Mouse (Mus musculus): ENCODE data around the gene Itpr1. TPM values are rescaled to one million over a fixed set of nuclear protein-coding genes. Genes with fewer than 3 reads are reported as not detected.

The Itpr1 gene
- polyA plus RNA-seq, 1 experiment from 2014 or later: 5.5 TPM

- Histone ChIP-seq H3K27ac (replicated peaks; ENCODE audit: low read depth, low read length) (no peak overlapping the region), H3K27me3 (ENCODE audit: control insufficient read depth, insufficient read depth, low read length) (no peaks in the 10 kb centered on the region), H3K4me3 (replicated peaks; ENCODE audit: low read depth, low read length) (no peak overlapping the region), H3K4me1 (ENCODE audit: control insufficient read depth, insufficient read depth, low read length) (no peaks in the 10 kb centered on the region), H3K4me2 (ENCODE audit: low read length) (no peak overlapping the region), H3K36me3 (ENCODE audit: control insufficient read depth, insufficient read depth, low read length) (no peaks in the 10 kb centered on the region), H3K9me3 (ENCODE audit: control insufficient read depth, low read length) (no peaks in the 10 kb centered on the region), H3K9ac (replicated peaks; ENCODE audit: low read length) (no peak overlapping the region)
- 98% methylated on average over 5 of the region's 5 CpGs for WGBS
- DNase-seq (no peak), ATAC-seq (ENCODE audit: low FRiP score, low TSS enrichment) (no peak)
Measured at GRCm38 (mm10) chr6:108408726-108409125, 195.8 kb downstream of the Itpr1 start.

- no peak overlapping the region for H3K27ac ChIP-seq (replicated peaks; ENCODE audit: low read depth, low read length)
- 88% methylated on average over 16 of the region's 16 CpGs for WGBS
Measured at GRCm38 (mm10) chr6:108410771-108411170, 197.9 kb downstream of the Itpr1 start.

GRCm38 (mm10) chr6:108411201-108411600, 198.3 kb downstream of the Itpr1 start:
- no peak overlapping the region for H3K4me3 ChIP-seq (replicated peaks; ENCODE audit: low read depth, low read length)
- DNase-seq: no peak
- H3K4me1 ChIP-seq (ENCODE audit: control insufficient read depth, insufficient read depth, low read length): no peaks in the 10 kb centered on the region
- no peak overlapping the region for H3K27ac ChIP-seq (replicated peaks; ENCODE audit: low read depth, low read length)
- WGBS: 91% methylated on average over 4 of the region's 4 CpGs
- no peaks in the 10 kb centered on the region for H3K9me3 ChIP-seq (ENCODE audit: control insufficient read depth, low read length)
- no peak overlapping the region for H3K4me2 ChIP-seq (ENCODE audit: low read length)
- ATAC-seq (ENCODE audit: low FRiP score, low TSS enrichment): no peak
- no peak overlapping the region for H3K9ac ChIP-seq (replicated peaks; ENCODE audit: low read length)
- H3K36me3 ChIP-seq (ENCODE audit: control insufficient read depth, insufficient read depth, low read length): no peaks in the 10 kb centered on the region
- H3K27me3 ChIP-seq (ENCODE audit: control insufficient read depth, insufficient read depth, low read length): no peaks in the 10 kb centered on the region

More at GRCm38 (mm10) chr6:108410771-108411170, 197.9 kb downstream of the Itpr1 start:
- ATAC-seq (ENCODE audit: low FRiP score, low TSS enrichment): no peak
- Histone ChIP-seq H3K4me3 (replicated peaks; ENCODE audit: low read depth, low read length) (no peak overlapping the region), H3K9me3 (ENCODE audit: control insufficient read depth, low read length) (no peaks in the 10 kb centered on the region), H3K4me1 (ENCODE audit: control insufficient read depth, insufficient read depth, low read length) (no peaks in the 10 kb centered on the region), H3K9ac (replicated peaks; ENCODE audit: low read length) (no peak overlapping the region), H3K36me3 (ENCODE audit: control insufficient read depth, insufficient read depth, low read length) (no peaks in the 10 kb centered on the region), H3K4me2 (ENCODE audit: low read length) (no peak overlapping the region), H3K27me3 (ENCODE audit: control insufficient read depth, insufficient read depth, low read length) (no peaks in the 10 kb centered on the region)
- DNase-seq: no peak

GRCm38 (mm10) chr6:108413006-108413405, 200.1 kb downstream of the Itpr1 start:
- 94% methylated on average over 8 of the region's 8 CpGs for WGBS
- ATAC-seq (ENCODE audit: low FRiP score, low TSS enrichment): no peak

GRCm38 (mm10) chr6:108413593-108413992, 200.7 kb downstream of the Itpr1 start:
- 95% methylated on average over 9 of the region's 9 CpGs for WGBS
- H3K4me3 ChIP-seq (replicated peaks; ENCODE audit: low read depth, low read length): no peak overlapping the region
- no peaks in the 10 kb centered on the region for H3K9me3 ChIP-seq (ENCODE audit: control insufficient read depth, low read length)
- no peak overlapping the region for H3K9ac ChIP-seq (replicated peaks; ENCODE audit: low read length)
- no peaks in the 10 kb centered on the region for H3K4me1 ChIP-seq (ENCODE audit: control insufficient read depth, insufficient read depth, low read length)
- no peak overlapping the region for H3K4me2 ChIP-seq (ENCODE audit: low read length)
- H3K27ac ChIP-seq (replicated peaks; ENCODE audit: low read depth, low read length): no peak overlapping the region
- DNase-seq: no peak
- no peaks in the 10 kb centered on the region for H3K36me3 ChIP-seq (ENCODE audit: control insufficient read depth, insufficient read depth, low read length)
- no peak for ATAC-seq (ENCODE audit: low FRiP score, low TSS enrichment)
- no peaks in the 10 kb centered on the region for H3K27me3 ChIP-seq (ENCODE audit: control insufficient read depth, insufficient read depth, low read length)

More at GRCm38 (mm10) chr6:108413006-108413405, 200.1 kb downstream of the Itpr1 start:
- DNase-seq: no peak
- Histone ChIP-seq H3K9me3 (ENCODE audit: control insufficient read depth, low read length) (no peaks in the 10 kb centered on the region), H3K27ac (replicated peaks; ENCODE audit: low read depth, low read length) (no peak overlapping the region), H3K36me3 (ENCODE audit: control insufficient read depth, insufficient read depth, low read length) (no peaks in the 10 kb centered on the region), H3K4me1 (ENCODE audit: control insufficient read depth, insufficient read depth, low read length) (no peaks in the 10 kb centered on the region), H3K27me3 (ENCODE audit: control insufficient read depth, insufficient read depth, low read length) (no peaks in the 10 kb centered on the region), H3K4me3 (replicated peaks; ENCODE audit: low read depth, low read length) (no peak overlapping the region), H3K9ac (replicated peaks; ENCODE audit: low read length) (no peak overlapping the region), H3K4me2 (ENCODE audit: low read length) (no peak overlapping the region)

- DNase-seq (no peak), ATAC-seq (ENCODE audit: low FRiP score, low TSS enrichment) (no peak)
- WGBS: 91% methylated on average over 4 of the region's 4 CpGs
- Histone ChIP-seq H3K4me2 (ENCODE audit: low read length) (no peak overlapping the region), H3K9me3 (ENCODE audit: control insufficient read depth, low read length) (no peaks in the 10 kb centered on the region), H3K4me3 (replicated peaks; ENCODE audit: low read depth, low read length) (no peak overlapping the region), H3K27me3 (ENCODE audit: control insufficient read depth, insufficient read depth, low read length) (no peaks in the 10 kb centered on the region), H3K36me3 (ENCODE audit: control insufficient read depth, insufficient read depth, low read length) (no peaks in the 10 kb centered on the region), H3K9ac (replicated peaks; ENCODE audit: low read length) (no peak overlapping the region), H3K4me1 (ENCODE audit: control insufficient read depth, insufficient read depth, low read length) (no peaks in the 10 kb centered on the region), H3K27ac (replicated peaks; ENCODE audit: low read depth, low read length) (no peak overlapping the region)
Measured at GRCm38 (mm10) chr6:108415847-108416246, 203.0 kb downstream of the Itpr1 start.

GRCm38 (mm10) chr6:108417508-108417907, 204.6 kb downstream of the Itpr1 start:
- DNase-seq (peak; percentile 87), ATAC-seq (ENCODE audit: low FRiP score, low TSS enrichment) (peak; percentile 85)
- Histone ChIP-seq H3K27me3 (ENCODE audit: control insufficient read depth, insufficient read depth, low read length) (no peaks in the 10 kb centered on the region), H3K4me1 (ENCODE audit: control insufficient read depth, insufficient read depth, low read length) (no peaks in the 10 kb centered on the region), H3K9ac (replicated peaks; ENCODE audit: low read length) (no peak overlapping the region), H3K9me3 (ENCODE audit: control insufficient read depth, low read length) (no peaks in the 10 kb centered on the region), H3K4me3 (replicated peaks; ENCODE audit: low read depth, low read length) (no peak overlapping the region), H3K36me3 (ENCODE audit: control insufficient read depth, insufficient read depth, low read length) (no peaks in the 10 kb centered on the region), H3K4me2 (ENCODE audit: low read length) (no peak overlapping the region), H3K27ac (replicated peaks; ENCODE audit: low read depth, low read length) (no peak overlapping the region)
- WGBS: 43% methylated on average over 8 of the region's 8 CpGs

GRCm38 (mm10) chr6:108418218-108418617, 205.3 kb downstream of the Itpr1 start:
- 95% methylated on average over 7 of the region's 7 CpGs for WGBS
- Histone ChIP-seq H3K4me3 (replicated peaks; ENCODE audit: low read depth, low read length) (no peak overlapping the region), H3K27ac (replicated peaks; ENCODE audit: low read depth, low read length) (no peak overlapping the region), H3K27me3 (ENCODE audit: control insufficient read depth, insufficient read depth, low read length) (no peaks in the 10 kb centered on the region), H3K4me2 (ENCODE audit: low read length) (no peak overlapping the region), H3K9me3 (ENCODE audit: control insufficient read depth, low read length) (no peaks in the 10 kb centered on the region), H3K4me1 (ENCODE audit: control insufficient read depth, insufficient read depth, low read length) (no peaks in the 10 kb centered on the region), H3K9ac (replicated peaks; ENCODE audit: low read length) (no peak overlapping the region), H3K36me3 (ENCODE audit: control insufficient read depth, insufficient read depth, low read length) (no peaks in the 10 kb centered on the region)
- DNase-seq: no peak
- no peak for ATAC-seq (ENCODE audit: low FRiP score, low TSS enrichment)

- H3K4me3 ChIP-seq (replicated peaks; ENCODE audit: low read depth, low read length): no peak overlapping the region
- no peak overlapping the region for H3K27ac ChIP-seq (replicated peaks; ENCODE audit: low read depth, low read length)
- 0 out of 2 replicates have a peak, but pooled peaks have one; percentile 59 for ATAC-seq (ENCODE audit: low FRiP score, low TSS enrichment)
- H3K4me1 ChIP-seq (ENCODE audit: control insufficient read depth, insufficient read depth, low read length): peaks cover 18% of the 10 kb centered on the region; the same call in 1 of the 2 replicates
- H3K9ac ChIP-seq (replicated peaks; ENCODE audit: low read length): no peak overlapping the region
- no peaks in the 10 kb centered on the region for H3K36me3 ChIP-seq (ENCODE audit: control insufficient read depth, insufficient read depth, low read length)
- WGBS: 58% methylated on average over 9 of the region's 9 CpGs
- no peaks in the 10 kb centered on the region for H3K9me3 ChIP-seq (ENCODE audit: control insufficient read depth, low read length)
- DNase-seq: peak; percentile 42
- no peaks in the 10 kb centered on the region for H3K27me3 ChIP-seq (ENCODE audit: control insufficient read depth, insufficient read depth, low read length)
- no peak overlapping the region for H3K4me2 ChIP-seq (ENCODE audit: low read length)
Measured at GRCm38 (mm10) chr6:108424749-108425584, 212.1 kb downstream of the Itpr1 start.
